Mouse (Mus musculus) cerebellum, adult 11-12 months (tissue): Measurements from ENCODE around the gene Siah1a.
A peak's percentile ranks its signal among the peaks of the same experiment; 100 is the strongest.

ENCODE experiments used
- DNase-seq: peaks from one replicate; pipeline ENCODE4 v3.0.0; 2022

Gene Siah1a

DNA sequence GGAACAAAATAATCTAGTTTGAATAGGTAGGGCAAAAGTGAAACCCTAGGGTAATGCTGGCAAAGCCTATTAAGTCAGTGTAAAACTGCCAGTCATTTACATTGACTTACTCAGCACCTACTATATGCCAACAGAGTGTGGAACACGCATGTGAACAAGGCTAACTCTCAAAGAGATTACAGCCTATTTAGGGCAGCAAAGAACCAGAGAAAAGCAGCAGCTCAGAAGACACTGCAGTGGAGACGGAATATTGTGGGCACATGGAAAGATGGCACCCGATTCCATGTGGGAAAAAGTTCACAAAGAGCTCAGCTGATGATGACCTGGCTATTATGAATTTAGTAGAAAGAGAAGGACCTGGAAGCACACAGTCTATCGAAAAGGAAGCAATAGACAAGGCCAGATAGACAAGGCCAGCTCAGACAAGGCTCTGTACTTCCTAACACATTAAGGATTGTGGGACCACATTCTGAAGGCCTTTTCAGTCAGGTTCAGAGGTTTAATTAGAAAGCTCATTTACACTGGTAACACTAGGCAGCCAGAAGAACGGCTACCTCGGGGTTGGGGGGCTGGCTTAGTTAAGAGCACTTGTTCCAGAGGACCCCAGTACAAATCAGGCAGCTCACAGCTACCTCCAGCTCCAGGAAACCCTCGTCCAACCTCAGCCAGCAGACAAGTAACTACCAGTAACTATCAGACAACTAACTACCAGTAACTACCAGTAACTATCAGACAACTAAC lies 3.0 kb downstream of the Siah1a start:
- DNase-seq: no peak

DNA sequence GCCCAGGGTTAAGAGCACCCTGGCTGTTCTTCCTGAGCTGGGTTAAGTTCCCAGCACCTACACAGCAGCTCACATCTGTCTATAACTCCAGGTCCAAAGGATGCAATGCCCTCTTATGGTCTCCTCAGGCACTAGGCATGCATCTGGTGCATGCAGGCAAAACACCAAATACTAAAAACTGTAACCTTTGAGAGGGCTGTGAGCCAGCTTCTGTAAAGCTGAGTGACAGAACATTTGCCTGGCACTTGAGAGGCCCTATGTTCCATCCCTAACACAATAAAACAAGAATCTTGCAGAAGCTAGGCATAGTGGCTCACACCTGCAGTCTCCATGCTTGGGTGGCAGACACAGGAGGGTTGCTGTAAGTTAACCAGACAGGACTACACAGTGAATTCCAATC lies 4.1 kb downstream of the Siah1a start:
- DNase-seq: no peak

GRCm38 (mm10) chr8:86740899-86741298 lies 4.8 kb downstream of the Siah1a start:
- no peak for DNase-seq

DNA sequence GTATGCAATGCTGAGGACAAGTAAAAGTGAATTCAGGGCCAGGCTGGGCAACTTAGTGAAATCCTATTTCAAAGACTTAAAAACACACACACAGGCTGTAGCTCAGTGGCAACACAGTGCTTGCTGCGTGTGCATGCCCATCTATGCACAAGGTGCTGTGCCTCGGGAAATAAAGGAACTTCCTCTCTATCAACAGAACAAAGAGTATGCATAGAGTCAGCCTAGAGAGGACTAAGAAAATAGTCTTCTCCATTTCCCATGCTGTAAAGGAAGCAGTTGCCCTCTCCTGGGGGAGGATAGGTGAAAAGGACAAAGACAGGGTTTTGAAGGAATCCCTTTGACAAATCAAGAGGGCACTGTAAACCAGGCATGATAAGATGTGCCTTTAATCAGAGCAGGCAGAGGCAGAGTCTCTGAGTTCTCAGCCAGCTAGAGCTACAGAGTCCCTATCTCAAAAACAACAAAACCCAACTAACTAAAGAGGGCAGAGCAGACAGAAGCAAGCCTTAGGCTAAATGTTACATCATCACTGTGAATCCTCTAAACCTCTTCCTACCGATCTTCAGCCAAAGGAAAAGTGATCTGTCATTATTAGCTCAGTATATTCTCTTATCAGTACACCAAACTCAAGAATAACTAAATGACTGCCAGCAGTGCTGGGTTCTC lies 10.2 kb downstream of the Siah1a start:
- no peak for DNase-seq

DNA sequence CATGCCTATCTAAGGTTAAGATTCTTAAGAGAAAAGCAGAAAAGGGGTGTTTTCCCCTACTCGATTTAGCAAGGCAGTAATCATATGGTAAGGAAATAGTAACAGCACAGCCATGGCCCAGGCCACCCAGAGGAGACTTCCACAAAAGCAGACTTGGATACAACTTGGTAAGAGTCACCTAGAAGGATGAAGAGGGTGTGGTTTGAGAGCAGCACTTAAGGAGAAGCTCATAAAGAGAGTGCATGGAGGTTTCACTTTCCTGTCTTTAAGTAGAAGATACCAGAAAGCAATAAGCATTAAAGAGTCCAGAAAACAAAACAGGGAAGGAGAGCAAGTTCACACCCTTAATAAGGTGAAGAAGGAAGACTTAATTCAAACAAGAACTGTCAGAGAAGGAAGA lies 10.8 kb downstream of the Siah1a start:
- DNase-seq: no peak

DNA sequence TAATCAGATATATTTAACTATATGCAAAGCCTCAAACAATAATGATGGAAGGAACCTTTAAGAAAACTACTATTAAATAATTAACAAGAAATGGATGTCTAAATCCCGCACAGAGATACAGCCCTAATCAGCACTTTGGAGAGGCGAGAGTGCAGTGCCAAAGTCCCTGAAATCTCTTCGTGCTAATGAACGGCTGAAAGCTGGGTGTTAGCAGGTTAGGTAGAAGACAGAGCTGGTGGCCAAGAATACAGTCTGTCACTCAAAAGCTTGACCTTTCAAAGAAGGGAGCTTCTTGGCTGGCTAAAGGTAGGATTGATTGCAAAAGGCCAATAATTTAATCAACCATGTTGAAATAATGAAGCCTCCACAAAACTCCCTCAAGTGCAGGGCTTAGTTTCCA lies 11.6 kb downstream of the Siah1a start:
- DNase-seq: no peak

- no peak for DNase-seq
These were observed 14.9 kb downstream of the Siah1a start for GRCm38 (mm10) chr8:86730860-86731259.

DNA sequence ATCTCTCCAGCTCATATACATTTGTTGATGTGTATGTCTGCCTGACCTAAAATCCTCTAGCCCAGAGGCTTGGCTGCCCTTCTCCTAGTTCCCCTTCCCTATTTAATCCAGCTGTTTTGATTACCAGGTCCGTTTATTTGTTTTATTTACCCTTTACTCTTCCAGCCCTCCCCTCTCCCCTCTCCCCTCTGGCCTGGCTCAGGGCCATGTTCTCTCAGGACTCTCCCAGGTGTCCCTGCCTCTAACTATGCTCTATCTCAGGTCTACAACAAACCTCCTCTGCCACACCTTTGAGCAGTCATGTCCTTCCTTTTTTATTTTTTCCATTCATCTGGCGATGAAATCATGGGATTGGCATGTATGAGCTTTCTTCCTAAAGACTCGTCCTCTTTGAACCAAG lies 15.4 kb downstream of the Siah1a start:
- no peak for DNase-seq

GRCm38 (mm10) chr8:86728224-86728950 lies 17.3 kb downstream of the Siah1a start:
- DNase-seq: no peak

- no peak for DNase-seq
These were observed 18.8 kb downstream of the Siah1a start for GRCm38 (mm10) chr8:86726959-86727358.

DNA sequence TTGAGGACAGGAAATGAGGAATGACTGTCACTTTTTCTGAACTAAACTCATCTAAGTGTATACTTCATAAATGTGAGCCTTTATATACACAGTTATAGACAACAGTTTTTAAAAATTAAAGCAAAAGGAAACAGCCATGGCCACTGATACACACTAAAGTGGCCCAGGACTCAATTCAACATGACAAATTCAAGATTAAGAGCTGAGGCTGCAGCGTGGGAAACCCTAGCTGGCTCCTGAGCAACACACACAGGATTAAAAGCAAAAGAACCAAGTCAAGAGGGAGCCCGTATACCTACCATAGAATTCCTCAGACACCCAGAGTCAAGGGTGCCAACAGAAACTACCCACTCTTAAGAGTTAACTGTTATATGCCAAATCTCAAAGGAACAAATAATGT lies 24.2 kb downstream of the Siah1a start:
- no peak for DNase-seq

GRCm38 (mm10) chr8:86720756-86721459 lies 24.8 kb downstream of the Siah1a start:
- DNase-seq: no peak

- no peak for DNase-seq
These were observed 26.4 kb downstream of the Siah1a start for GRCm38 (mm10) chr8:86719368-86719767.

DNA sequence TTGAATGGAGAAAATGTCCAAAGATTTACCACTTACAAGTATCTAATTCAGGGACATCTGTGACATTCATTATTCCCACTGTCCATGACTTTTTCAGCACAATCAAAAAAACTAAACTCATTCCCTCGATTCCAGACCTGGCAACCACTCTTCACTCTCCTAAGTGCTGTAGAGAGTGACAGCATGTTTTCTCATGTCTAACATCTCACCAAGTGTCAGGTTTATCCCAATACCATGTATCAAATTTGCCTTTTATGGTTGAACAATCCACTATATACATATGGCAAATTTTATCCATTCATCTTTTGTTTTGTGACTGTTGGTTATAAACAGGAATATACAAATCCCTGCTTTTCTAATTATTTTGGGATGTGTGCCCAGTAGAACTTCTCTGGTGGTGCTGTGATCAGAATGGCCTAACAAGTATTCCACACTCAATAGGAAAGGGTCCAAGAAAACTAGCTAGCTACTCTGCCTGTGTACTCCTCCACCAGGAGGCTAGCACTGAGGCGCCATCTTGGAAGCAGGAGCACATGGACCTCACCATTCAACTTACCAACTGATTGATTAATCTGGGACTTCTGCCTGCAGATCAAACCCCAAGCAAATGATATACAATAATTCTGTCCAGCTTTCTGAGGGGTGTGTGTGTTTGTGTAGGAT lies 27.3 kb downstream of the Siah1a start:
- DNase-seq: no peak

DNA sequence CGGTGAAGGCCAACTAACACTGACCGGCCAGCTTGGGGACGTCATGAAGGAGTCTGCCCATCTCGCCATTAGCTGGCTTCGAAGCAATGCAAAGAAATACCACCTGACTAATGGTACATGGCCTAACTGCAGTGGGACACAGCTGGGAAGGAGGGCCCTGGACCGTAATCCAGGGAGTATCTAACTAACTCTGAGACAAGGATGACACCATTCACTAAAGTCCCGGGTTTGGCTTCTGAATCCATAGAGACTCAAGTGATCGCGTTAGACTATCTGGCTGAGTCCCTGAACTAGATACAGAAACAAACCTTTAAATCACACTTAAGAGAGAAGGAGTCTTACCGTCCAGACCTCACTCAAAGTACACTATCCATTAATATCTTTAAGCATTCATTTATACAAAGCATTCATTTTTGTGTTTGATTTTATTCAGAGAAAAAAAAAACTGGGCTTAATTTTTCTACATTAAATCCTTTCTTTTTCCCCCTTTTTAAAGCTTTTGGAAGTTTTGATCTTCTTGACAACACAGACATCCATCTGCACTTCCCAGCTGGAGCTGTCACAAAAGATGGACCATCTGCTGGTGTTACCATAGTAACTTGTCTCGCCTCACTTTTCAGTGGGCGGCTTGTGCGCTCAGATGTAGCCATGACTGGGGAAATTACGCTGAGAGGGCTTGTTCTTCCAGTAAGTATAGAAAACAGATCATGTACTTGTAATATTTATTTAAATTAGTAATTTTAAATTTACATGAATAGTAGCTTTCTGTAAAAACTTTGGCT lies 32.1 kb downstream of the Siah1a start:
- peak; percentile 48 for DNase-seq

DNA sequence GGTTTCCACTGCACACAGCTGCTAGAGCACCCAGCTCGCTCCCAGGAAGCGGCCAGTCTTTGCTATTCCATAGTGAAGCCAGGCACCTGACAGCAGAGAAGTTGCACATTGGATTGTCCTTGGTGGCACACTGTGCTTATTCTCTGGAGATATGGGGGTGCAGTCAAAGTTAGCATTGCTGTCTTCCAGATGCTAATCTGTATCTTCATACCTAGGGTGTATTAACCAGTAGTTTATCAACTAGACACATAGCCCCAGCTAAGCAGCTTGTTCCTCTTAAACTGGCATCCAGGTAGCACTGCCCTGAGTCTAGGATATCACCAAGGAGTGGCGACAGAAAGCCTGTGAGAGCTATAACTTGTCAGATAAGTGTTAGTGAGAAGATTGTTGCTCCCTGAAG lies 33.1 kb downstream of the Siah1a start:
- no peak for DNase-seq

- no peak for DNase-seq
These were observed 37.9 kb downstream of the Siah1a start for GRCm38 (mm10) chr8:86707873-86708272.

GRCm38 (mm10) chr8:86706756-86707155 lies 39.0 kb downstream of the Siah1a start:
- no peak for DNase-seq

GRCm38 (mm10) chr8:86705317-86705716 lies 40.4 kb downstream of the Siah1a start:
- no peak for DNase-seq

GRCm38 (mm10) chr8:86702453-86702852 lies 43.3 kb downstream of the Siah1a start:
- DNase-seq: no peak

DNA sequence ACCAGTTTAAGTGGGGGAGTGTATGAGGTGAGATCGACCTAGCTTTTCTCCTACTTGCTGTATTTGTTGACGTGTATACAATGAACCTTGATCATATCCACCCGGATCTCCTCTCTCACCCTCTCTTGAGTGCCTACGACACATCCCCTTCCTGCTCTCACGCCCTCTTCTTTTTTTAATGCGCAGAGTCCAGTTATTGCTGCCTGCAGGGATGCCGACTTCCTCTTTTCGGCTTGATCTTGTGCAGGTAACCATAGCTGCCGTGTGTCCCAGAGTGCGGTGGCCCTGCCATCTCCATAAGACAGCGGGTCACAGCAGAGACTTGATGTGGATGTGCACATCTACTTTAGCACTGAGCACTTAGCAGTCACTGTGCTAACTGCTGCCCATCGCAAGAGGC lies 46.3 kb downstream of the Siah1a start:
- no peak for DNase-seq

GRCm38 (mm10) chr8:86698811-86699421 lies 46.8 kb downstream of the Siah1a start:
- no peak for DNase-seq
